Mouse (Mus musculus) heart, adult 2 months (tissue): ENCODE results near the gene Plxna2. TPM values are rescaled to one million over a fixed set of nuclear protein-coding genes. Genes with fewer than 3 reads are reported as not detected.

Source experiments
- DNase-seq, 2 experiments: peaks; one replicate each; pipeline ENCODE4 v3.0.0; 2021
- H3K27ac ChIP-seq: fragments of 200-600 bp; 2 replicates; pipeline ENCODE4 v1.8.1; 2022
- H3K27me3 ChIP-seq: fragments of 200-500 bp; 2 replicates; pipeline ENCODE4 v1.6.1; 2012; ENCODE audit warnings: mild to moderate bottlenecking, low read length, inconsistent platforms, mixed read lengths; ENCODE audit not compliant: control insufficient read depth, insufficient read depth
- H3K36me3 ChIP-seq: fragments of 200-500 bp; 2 replicates; pipeline ENCODE4 v1.6.1; 2012; ENCODE audit warnings: low read length, inconsistent platforms; ENCODE audit not compliant: control insufficient read depth, insufficient read depth
- H3K4me1 ChIP-seq: fragments of 200-500 bp; 2 replicates; pipeline ENCODE4 v1.6.1; 2011; ENCODE audit warnings: low read length; ENCODE audit not compliant: control insufficient read depth, insufficient read depth
- H3K4me3 ChIP-seq: fragments of 200-600 bp; 2 replicates; pipeline ENCODE4 v1.8.1; 2022
- H3K79me2 ChIP-seq: fragments of 200-500 bp; replicated peaks from 2 replicates; pipeline ENCODE4 v1.6.1; 2012; ENCODE audit warnings: mild to moderate bottlenecking, inconsistent platforms, low read length, moderate library complexity, mixed read lengths; ENCODE audit not compliant: control insufficient read depth, insufficient read depth
- H3K9ac ChIP-seq: fragments of 200-500 bp; 2 replicates; pipeline ENCODE4 v1.6.1; 2012; ENCODE audit warnings: low read depth, mild to moderate bottlenecking, control low read depth, inconsistent platforms, low read length, mixed read lengths
- CTCF ChIP-seq: fragments of 200-600 bp; IDR thresholded peaks from 2 replicates; pipeline ENCODE4 v1.8.1; 2022; ENCODE audit warnings: antibody characterized with exemption, mild to moderate bottlenecking, moderate library complexity
- EP300 ChIP-seq: fragments of 200-500 bp; IDR thresholded peaks from 2 replicates; pipeline ENCODE4 v1.6.1; 2011; ENCODE audit warnings: low read depth, low read length, control low read depth; ENCODE audit not compliant: insufficient read depth
- POLR2A ChIP-seq: fragments of 200-500 bp; IDR thresholded peaks from 2 replicates; pipeline ENCODE4 v1.6.1; 2011; ENCODE audit warnings: mild to moderate bottlenecking, low read depth, low read length, control low read depth; ENCODE audit not compliant: insufficient read depth
- WGBS: fragments of 180-500 bp; shearing (Covaris S2); methylation state at CpG from one replicate; pipeline ENCODE4 v1.1.7; 2018; 5-methylcytosine and 5-hydroxymethylcytosine counted together
- intact Hi-C: fragments of 180-260 bp; cut with DNase I; formaldehyde crosslinking; loops from one replicate; pipeline ENCODE4 v1.15.1; 2025
- polyA plus RNA-seq: library from polyadenylated mRNA; depleted of rRNA; stranded (reverse); fragments of >200 nt; gene quantifications from 2 replicates; pipeline ENCODE4 v1.2.3, GENCODE M21; 2012
- total RNA-seq, 2 experiments: library from RNA; stranded (reverse); gene quantifications; 2 replicates each; pipeline ENCODE4 v1.2.3; 2021

The Plxna2 gene
- total and polyA plus RNA-seq, 3 experiments, result 9.8 to 30.6 (median 22.6) TPM

DNA sequence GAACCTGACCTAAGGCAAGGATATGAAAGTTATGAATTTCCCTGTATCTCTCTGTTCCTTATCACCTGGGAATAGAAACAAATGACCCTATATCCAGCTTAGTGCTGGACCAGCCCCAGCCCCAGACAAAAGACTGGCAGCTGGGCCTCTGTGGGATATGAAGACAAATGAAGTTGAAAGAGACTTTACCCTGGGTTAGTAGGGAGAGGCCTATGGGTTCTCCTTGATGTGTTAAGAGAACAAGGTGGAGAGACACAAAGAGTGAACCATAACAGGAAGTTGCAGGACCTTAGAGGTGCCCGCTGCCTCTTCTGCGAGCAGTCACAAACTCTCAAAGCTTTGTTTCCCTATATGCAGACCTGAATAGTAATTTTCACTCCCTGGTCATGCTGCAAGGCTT, 76.8 kb downstream of the Plxna2 start:
- intact Hi-C loops, result no loop called here
- H3K27me3 ChIP-seq, result no peaks in the 10 kb centered on the region
- no peak for TF ChIP-seq POLR2A
- TF ChIP-seq CTCF, result no peak
- WGBS, result 67% methylated on average over 2 of the region's 2 CpGs
- H3K27ac ChIP-seq, result no peak overlapping the region
- peaks cover 47% of the 10 kb centered on the region for H3K36me3 ChIP-seq
- no peak overlapping the region for H3K4me3 ChIP-seq
- no peak overlapping the region for H3K9ac ChIP-seq
- no peak for DNase-seq
- no peaks in the 10 kb centered on the region for H3K79me2 ChIP-seq
- H3K4me1 ChIP-seq, result peaks cover 27% of the 10 kb centered on the region

DNA sequence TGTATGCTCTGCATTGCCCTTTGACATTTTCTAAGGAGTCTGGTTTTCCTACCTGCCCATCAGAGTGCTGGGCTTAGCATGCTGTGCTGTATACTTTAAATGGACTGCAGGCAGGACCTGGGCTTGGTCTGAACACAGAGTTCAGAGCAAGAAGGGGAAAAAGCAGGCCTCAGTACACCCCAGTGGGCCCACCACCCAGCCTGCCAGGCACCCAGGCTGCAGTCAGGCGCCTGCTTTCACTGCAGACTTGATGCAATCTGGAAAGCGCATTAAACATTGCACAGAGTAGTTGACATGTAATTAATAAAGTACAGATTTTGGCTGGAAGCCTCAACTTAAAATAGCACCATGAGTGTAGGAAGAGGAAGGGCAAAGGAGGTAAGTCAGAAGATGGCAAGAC, 79.4 kb downstream of the Plxna2 start:
- DNase-seq, result no peak
- H3K36me3 ChIP-seq, result peaks cover 52% of the 10 kb centered on the region
- peak overlapping the region; percentile 1; the same call in 1 of the 2 replicates for H3K27ac ChIP-seq
- H3K4me3 ChIP-seq, result no peak overlapping the region
- H3K27me3 ChIP-seq, result no peaks in the 10 kb centered on the region
- intact Hi-C loops, result no loop called here
- no peaks in the 10 kb centered on the region; the same call in 1 of the 2 replicates for H3K79me2 ChIP-seq
- H3K4me1 ChIP-seq, result peaks cover 30% of the 10 kb centered on the region
- TF ChIP-seq EP300 (no peak), POLR2A (no peak), CTCF (no peak)
- 0 out of 2 replicates have a peak overlapping the region, but pooled peaks have one; percentile 3 for H3K9ac ChIP-seq
- 37% methylated on average over 2 of the region's 2 CpGs for WGBS

DNA sequence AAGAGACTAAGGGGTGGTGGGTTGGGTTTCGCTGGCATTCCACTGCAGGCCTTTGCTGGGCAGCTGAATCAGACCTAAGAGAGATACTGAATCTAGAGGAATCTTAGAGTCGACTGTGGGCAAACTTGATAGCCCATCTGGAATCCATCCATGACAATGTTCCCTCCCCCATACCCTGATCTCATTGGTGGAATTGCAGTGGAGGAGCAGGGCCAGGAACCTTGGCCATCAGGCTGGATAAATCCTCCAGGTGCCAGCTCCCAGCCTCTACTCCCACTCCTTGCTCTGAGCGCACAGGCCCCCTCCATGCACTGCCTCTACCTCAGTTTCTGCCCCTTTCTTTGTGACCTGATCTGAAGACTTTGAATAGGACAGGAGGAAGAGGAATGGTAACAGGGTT, 81.3 kb downstream of the Plxna2 start:
- H3K4me3 ChIP-seq, result no peak overlapping the region
- intact Hi-C loops, result no loop called here
- H3K4me1 ChIP-seq, result peaks cover 24% of the 10 kb centered on the region
- no peak overlapping the region for H3K27ac ChIP-seq
- no peak for DNase-seq
- no peak overlapping the region for H3K9ac ChIP-seq
- H3K36me3 ChIP-seq, result peaks cover 37% of the 10 kb centered on the region
- no peaks in the 10 kb centered on the region; the same call in 1 of the 2 replicates for H3K79me2 ChIP-seq
- TF ChIP-seq POLR2A (no peak), EP300 (no peak), CTCF (no peak)
- 63% methylated on average over 3 of the region's 3 CpGs for WGBS
- no peaks in the 10 kb centered on the region for H3K27me3 ChIP-seq

DNA sequence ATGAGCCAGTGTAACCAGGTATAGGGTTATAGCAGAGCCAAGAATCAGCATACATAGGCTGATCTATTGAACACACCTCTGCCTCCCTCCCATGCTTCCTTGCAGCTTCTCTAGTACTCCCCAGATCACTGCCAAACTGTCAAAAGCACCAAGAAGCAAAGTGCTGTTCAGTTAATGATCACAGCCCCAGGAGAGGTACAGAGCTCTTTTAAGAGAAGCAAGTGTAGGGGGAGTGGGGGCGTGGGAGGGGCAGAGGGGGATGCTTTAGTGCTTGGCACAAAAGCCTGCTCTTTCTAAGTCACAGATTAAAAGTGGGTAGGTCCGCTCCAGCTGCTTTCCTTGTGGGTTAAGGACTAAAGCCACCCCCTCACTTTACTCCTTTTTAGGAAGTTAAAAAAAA, 85.2 kb downstream of the Plxna2 start:
- H3K4me3 ChIP-seq, result no peak overlapping the region
- H3K27ac ChIP-seq, result no peak overlapping the region
- H3K4me1 ChIP-seq, result peaks cover 12% of the 10 kb centered on the region
- H3K9ac ChIP-seq, result no peak overlapping the region
- H3K27me3 ChIP-seq, result no peaks in the 10 kb centered on the region
- no peak for TF ChIP-seq CTCF
- no peak for TF ChIP-seq POLR2A
- no peak for TF ChIP-seq EP300
- peaks cover 2% of the 10 kb centered on the region for H3K79me2 ChIP-seq
- intact Hi-C loops, result loop anchor here (5.0 kb wide), 1 partner anchor 81 kb away; no protein-coding TSS in a partner anchor
- DNase-seq, result no peak
- WGBS, result 71% methylated on average over 2 of the region's 2 CpGs
- peaks cover 12% of the 10 kb centered on the region for H3K36me3 ChIP-seq

DNA sequence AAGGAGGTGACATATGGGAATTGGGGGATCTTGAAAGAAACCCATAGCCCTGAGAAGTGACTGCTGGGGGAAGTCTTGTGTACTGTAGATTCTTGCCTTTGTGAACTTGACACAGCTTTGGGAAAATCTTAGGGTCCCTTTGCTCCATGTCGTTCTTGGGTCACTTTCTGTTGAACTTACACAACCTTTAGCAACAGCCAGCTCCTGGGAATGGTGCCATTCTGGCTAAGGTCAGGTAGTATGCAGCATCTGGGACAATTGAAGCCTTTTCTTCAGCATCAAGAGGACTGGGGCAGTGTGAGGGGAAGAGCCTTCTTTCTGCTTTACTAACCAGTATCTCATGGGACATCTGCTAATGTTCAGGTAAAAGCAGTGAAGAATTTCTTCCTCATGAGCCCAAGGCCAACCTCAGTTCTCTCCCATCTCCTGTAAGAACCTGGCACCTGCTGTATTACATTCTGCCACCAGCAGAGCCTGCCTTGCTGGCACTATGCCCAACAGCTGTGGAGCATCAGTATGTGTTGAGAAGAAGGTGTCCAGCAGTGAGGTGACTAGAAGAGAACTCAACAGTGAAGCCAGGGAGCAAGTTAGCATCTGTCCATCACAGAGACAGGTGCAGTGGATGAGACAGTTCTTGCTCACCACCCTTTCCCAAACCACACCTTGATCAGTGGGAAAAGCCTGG, 86.3 kb downstream of the Plxna2 start:
- Histone ChIP-seq H3K36me3 (peaks cover 10% of the 10 kb centered on the region), H3K4me3 (no peak overlapping the region)
- intact Hi-C loops, result loop anchor here (5.0 kb wide), 1 partner anchor 82 kb away; no protein-coding TSS in a partner anchor

DNA sequence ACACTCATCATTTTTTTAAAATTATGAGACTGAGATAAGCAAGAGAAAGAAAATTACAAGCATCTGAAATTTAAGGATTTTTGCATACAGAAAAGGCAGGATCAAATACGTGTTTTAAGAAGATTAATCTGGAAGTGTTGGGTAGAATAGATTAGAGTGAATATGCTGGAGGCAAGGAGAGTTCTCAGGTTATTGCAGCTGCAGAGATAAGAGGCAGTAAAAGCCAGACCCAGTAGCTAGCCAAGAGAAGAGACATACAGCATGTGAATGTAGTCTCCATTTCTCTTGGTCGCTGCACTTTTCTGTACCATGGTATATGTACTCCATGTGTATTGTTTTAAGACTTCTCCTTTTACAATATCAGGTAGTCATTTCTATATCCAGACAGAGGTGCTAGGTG, 88.5 kb downstream of the Plxna2 start:
- TF ChIP-seq CTCF, result no peak
- no peak for TF ChIP-seq EP300
- TF ChIP-seq POLR2A, result no peak
- intact Hi-C loops, result no loop called here
- H3K9ac ChIP-seq, result no peak overlapping the region
- peaks cover 2% of the 10 kb centered on the region for H3K79me2 ChIP-seq
- H3K36me3 ChIP-seq, result no peaks in the 10 kb centered on the region; the same call in 1 of the 2 replicates
- DNase-seq, result no peak
- WGBS, result 63% methylated on average over 2 of the region's 2 CpGs
- H3K4me3 ChIP-seq, result no peak overlapping the region
- H3K27me3 ChIP-seq, result no peaks in the 10 kb centered on the region
- H3K4me1 ChIP-seq, result peaks cover 3% of the 10 kb centered on the region
- no peak overlapping the region for H3K27ac ChIP-seq

More for the DNA sequence above, 86.3 kb downstream of the Plxna2 start:
- WGBS, result 45% methylated on average over 1 of the region's 1 CpGs
- H3K4me1 ChIP-seq, result peaks cover 10% of the 10 kb centered on the region
- DNase-seq, result no peak
- TF ChIP-seq POLR2A (no peak), EP300 (no peak), CTCF (no peak)
- H3K9ac ChIP-seq, result no peak overlapping the region
- H3K27ac ChIP-seq, result no peak overlapping the region
- H3K27me3 ChIP-seq, result no peaks in the 10 kb centered on the region
- H3K79me2 ChIP-seq, result peaks cover 2% of the 10 kb centered on the region
